Mouse (Mus musculus) liver, postnatal 0 days (tissue): ENCODE data around the gene Plscr5. TPM values are rescaled to one million over a fixed set of nuclear protein-coding genes. Genes with fewer than 3 reads are reported as not detected.
A peak's percentile ranks its signal among the peaks of the same experiment; 100 is the strongest.

Experiments
- ATAC-seq: fragments of 200-750 bp; cut with Nextera tagmentation; 2 replicates; pipeline ENCODE4 v1.8.0; 2017; ENCODE audit warnings: mild to moderate bottlenecking, moderate library complexity
- DNase-seq: peaks from one replicate; pipeline ENCODE4 v3.0.0-alpha.2; 2016
- H3K27ac ChIP-seq: fragments of 300-500 bp; sonication (generic); 2 replicates; pipeline ENCODE4 v1.5.1; 2014; ENCODE audit warnings: antibody characterized with exemption, moderate library complexity, mild to moderate bottlenecking, low read depth
- H3K27me3 ChIP-seq: fragments of 300-500 bp; sonication (generic); 2 replicates; pipeline ENCODE4 v1.6.1; 2014; ENCODE audit warnings: low read length, control low read depth, mixed read lengths; ENCODE audit not compliant: insufficient read depth
- H3K36me3 ChIP-seq: fragments of 300-500 bp; sonication (generic); replicated peaks from 2 replicates; pipeline ENCODE4 v1.6.1; 2014; ENCODE audit warnings: mild to moderate bottlenecking, control low read depth, low read length, moderate library complexity, mixed read lengths; ENCODE audit not compliant: insufficient read depth
- H3K4me1 ChIP-seq: fragments of 300-500 bp; sonication (generic); 2 replicates; pipeline ENCODE4 v1.6.1; 2014; ENCODE audit warnings: antibody characterized with exemption, mild to moderate bottlenecking, control low read depth; ENCODE audit not compliant: insufficient read depth
- H3K4me2 ChIP-seq: fragments of 300-500 bp; sonication (generic); 2 replicates; pipeline ENCODE4 v1.6.1; 2014; ENCODE audit warnings: low read depth, mild to moderate bottlenecking, low read length, moderate library complexity, mixed read lengths
- H3K4me3 ChIP-seq: fragments of 300-500 bp; sonication (generic); 2 replicates; pipeline ENCODE4 v1.5.1; 2014; ENCODE audit warnings: low read depth, low read length
- H3K9ac ChIP-seq: fragments of 300-500 bp; sonication (generic); replicated peaks from 2 replicates; pipeline ENCODE4 v1.6.1; 2014; ENCODE audit warnings: mild to moderate bottlenecking, moderate library complexity
- H3K9me3 ChIP-seq: fragments of 300-500 bp; sonication (generic); 2 replicates; pipeline ENCODE4 v1.6.1; 2016; ENCODE audit warnings: mild to moderate bottlenecking, control low read depth, low read length, mixed read lengths
- CTCF ChIP-seq: sonication (generic); IDR thresholded peaks from 2 replicates; pipeline ENCODE4 v1.5.1; 2016; ENCODE audit warnings: antibody characterized with exemption, low read depth
- EP300 ChIP-seq: IDR thresholded peaks from 2 replicates; pipeline ENCODE4 v1.6.1; 2016; ENCODE audit warnings: antibody characterized with exemption, low read depth, mild to moderate bottlenecking
- WGBS: fragments of 180-500 bp; shearing (Covaris S2); extraction: QIAGEN DNeasy Blood & Tissue Kit; methylation state at CpG from one replicate; pipeline ENCODE4 v1.1.7; 2014; ENCODE audit not compliant: insufficient replicate concordance; 5-methylcytosine and 5-hydroxymethylcytosine counted together
- polyA plus RNA-seq: library from polyadenylated mRNA; unstranded; fragments of >200 nt; fragmentation: Nextera tagmentation; extraction: Ambion mirVana; gene quantifications from 2 replicates; pipeline ENCODE4 v1.2.1, GENCODE M21; 2015

Plscr5 gene
- polyA plus RNA-seq, 1 experiment from 2014 or later = not detected

GRCm38 (mm10) chr9:92234901-92235458 lies 42.2 kb downstream of the Plscr5 start:
- H3K27me3 ChIP-seq = no peaks in the 10 kb centered on the region
- no peak overlapping the region for H3K9ac ChIP-seq
- WGBS = 79% methylated on average over 11 of the region's 11 CpGs
- no peak overlapping the region for H3K4me2 ChIP-seq
- no peak overlapping the region for H3K27ac ChIP-seq
- DNase-seq (no peak), ATAC-seq (no peak)
- H3K4me1 ChIP-seq = no peaks in the 10 kb centered on the region
- H3K36me3 ChIP-seq = no peaks in the 10 kb centered on the region
- no peaks in the 10 kb centered on the region for H3K9me3 ChIP-seq
- TF ChIP-seq CTCF (no peak), EP300 (no peak)
- no peak overlapping the region for H3K4me3 ChIP-seq

- H3K9me3 ChIP-seq = no peaks in the 10 kb centered on the region
- no peak for TF ChIP-seq EP300
- TF ChIP-seq CTCF = no peak
- H3K36me3 ChIP-seq = no peaks in the 10 kb centered on the region
- DNase-seq = no peak
- H3K27ac ChIP-seq = no peak overlapping the region
- no peak overlapping the region for H3K9ac ChIP-seq
- H3K4me2 ChIP-seq = peak overlapping the region; percentile 87
- H3K4me3 ChIP-seq = no peak overlapping the region
- H3K4me1 ChIP-seq = peaks cover 8% of the 10 kb centered on the region
- no peak for ATAC-seq
- WGBS = 74% methylated on average over 7 of the region's 7 CpGs
- H3K27me3 ChIP-seq = no peaks in the 10 kb centered on the region
Measured at GRCm38 (mm10) chr9:92248773-92249446, 56.2 kb downstream of the Plscr5 start.

GRCm38 (mm10) chr9:92249447-92249852 lies 56.7 kb downstream of the Plscr5 start, which contains the start of gene Plscr1:
Gene Plscr1, plus strand, starts transcription at chr9:92249750.
- 30% methylated on average over 7 of the region's 7 CpGs for WGBS
- ATAC-seq = no peak

GRCm38 (mm10) chr9:92249987-92250772 lies 57.4 kb downstream of the Plscr5 start:
- Histone ChIP-seq H3K9ac (peak overlapping the region; percentile 80), H3K9me3 (no peaks in the 10 kb centered on the region), H3K4me3 (peak overlapping the region; percentile 74), H3K27ac (peak overlapping the region; percentile 98), H3K27me3 (no peaks in the 10 kb centered on the region), H3K36me3 (no peaks in the 10 kb centered on the region), H3K4me2 (peak overlapping the region; percentile 87), H3K4me1 (peaks cover 11% of the 10 kb centered on the region)
- ATAC-seq (peak; percentile 83), DNase-seq (peak; percentile 81)
- 0 out of 2 replicates have a peak, but pooled peaks have one; percentile 11 for TF ChIP-seq CTCF
- TF ChIP-seq EP300 = peak; percentile 48; the same call in 1 of the 2 replicates
- 1% methylated on average over 40 of the region's 40 CpGs for WGBS

More at GRCm38 (mm10) chr9:92249447-92249852, 56.7 kb downstream of the Plscr5 start, which contains the start of gene Plscr1:
- Histone ChIP-seq H3K36me3 (no peaks in the 10 kb centered on the region), H3K4me1 (peaks cover 11% of the 10 kb centered on the region), H3K4me3 (peak within 1 kb of the TSS; percentile 74), H3K27me3 (no peaks in the 10 kb centered on the region), H3K4me2 (peak within 1 kb of the TSS; percentile 87), H3K9ac (peak within 1 kb of the TSS; percentile 80), H3K9me3 (no peaks in the 10 kb centered on the region), H3K27ac (peak within 1 kb of the TSS; percentile 98)
- DNase-seq = no peak
- no peak for TF ChIP-seq CTCF
- no peak for TF ChIP-seq EP300

GRCm38 (mm10) chr9:92252718-92253117 lies 60.0 kb downstream of the Plscr5 start:
- peaks cover 11% of the 10 kb centered on the region for H3K4me1 ChIP-seq
- no peak for ATAC-seq
- 0 out of 2 replicates have a peak overlapping the region, but pooled peaks have one; percentile 74 for H3K4me3 ChIP-seq
- DNase-seq = no peak
- TF ChIP-seq EP300 (0 out of 2 replicates have a peak, but pooled peaks have one; percentile 22), CTCF (no peak)
- WGBS = 32% methylated on average over 5 of the region's 5 CpGs
- peak overlapping the region; percentile 23; the same call in 1 of the 2 replicates for H3K27ac ChIP-seq
- H3K27me3 ChIP-seq = no peaks in the 10 kb centered on the region
- H3K4me2 ChIP-seq = peak overlapping the region; percentile 87
- no peaks in the 10 kb centered on the region for H3K9me3 ChIP-seq
- no peak overlapping the region for H3K9ac ChIP-seq
- H3K36me3 ChIP-seq = no peaks in the 10 kb centered on the region
